Comparison of ENCODE assay signal across 1 mouse cellular context in the genomic region with DNA sequence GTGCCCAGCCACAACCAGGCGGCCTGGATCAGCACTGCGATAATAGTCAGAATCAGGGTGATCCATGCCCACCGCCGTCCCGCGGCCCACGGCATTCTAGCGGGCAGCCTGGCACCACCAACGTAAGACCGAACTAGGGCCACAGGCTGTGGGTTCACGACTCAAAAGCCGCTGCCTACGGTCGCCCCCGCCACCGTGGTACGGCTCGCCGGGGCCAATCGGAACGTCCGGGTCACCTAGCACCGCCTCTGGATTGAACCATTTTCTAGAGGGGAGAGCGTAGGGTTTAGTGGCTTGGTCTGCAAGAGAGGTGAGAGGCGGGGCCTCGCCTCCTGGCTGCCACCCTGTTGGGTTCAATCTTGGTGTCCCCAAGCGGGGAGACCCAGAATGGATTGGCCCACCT.
TF ChIP-seq lines count a peak whose summit lies in the region.

No protein-coding gene starts in this region.

TF ChIP-seq in CH12.LX, 34 proteins besides CTCF, POLR2A, EP300 and RAD21:
- TF ChIP-seq UBTF (IDR thresholded peaks at IDR 0.05; ENCODE audit: low read depth, low read length) (no peak), GABPA (IDR thresholded peaks at IDR 0.05; ENCODE audit: insufficient replicate concordance, low read depth, low read length) (no peak), HCFC1 (IDR thresholded peaks at IDR 0.05; ENCODE audit: low read depth, low read length) (peak; percentile 64), NRF1 (IDR thresholded peaks at IDR 0.05; ENCODE audit: low read depth, low read length) (no peak), TCF12 (IDR thresholded peaks at IDR 0.05; ENCODE audit: low read depth, low read length) (peak; percentile 73), USF1 (IDR thresholded peaks at IDR 0.05; ENCODE audit: low read depth, low read length) (no peak), ZMIZ1 (IDR thresholded peaks at IDR 0.05; ENCODE audit: low read depth, low read length) (peak; percentile 59; the same call in 1 of the 2 replicates), USF2 (conservative IDR thresholded peaks at IDR 0.05; ENCODE audit: low read depth, low read length) (no peak), MAZ (IDR thresholded peaks at IDR 0.05; ENCODE audit: low read depth, low read length) (peak; percentile 77; the same call in 1 of the 2 replicates), POLR2AphosphoS2 (IDR thresholded peaks at IDR 0.05; ENCODE audit: low read depth, low read length) (peak; percentile 76; the same call in 1 of the 2 replicates), CHD1 (IDR thresholded peaks at IDR 0.05; ENCODE audit: low read depth, low read length) (peak; percentile 98), TBP (conservative IDR thresholded peaks at IDR 0.05; ENCODE audit: low read depth, low read length) (peak; percentile 83), MAFK (IDR thresholded peaks at IDR 0.05; ENCODE audit: insufficient replicate concordance, low read length) (no peak), MYC (IDR thresholded peaks at IDR 0.05; ENCODE audit: low read depth, low read length) (no peak), ZKSCAN1 (IDR thresholded peaks at IDR 0.05; ENCODE audit: borderline replicate concordance, low read depth, low read length) (no peak), BHLHE40 (IDR thresholded peaks at IDR 0.05; ENCODE audit: low read depth, low read length) (no peak), ETS1 (conservative IDR thresholded peaks at IDR 0.05; ENCODE audit: low read depth, low read length) (no peak), IRF4 (IDR thresholded peaks at IDR 0.05; ENCODE audit: low read depth, low read length) (no peak), KAT2A (IDR thresholded peaks at IDR 0.05; ENCODE audit: insufficient replicate concordance, low read length) (no peak), ZNF384 (IDR thresholded peaks at IDR 0.05; ENCODE audit: low read depth, low read length) (no peak), ZC3H11A (IDR thresholded peaks at IDR 0.05; ENCODE audit: low read depth, low read length) (no peak), MEF2A (IDR thresholded peaks at IDR 0.05; ENCODE audit: borderline replicate concordance, low read depth, low read length) (no peak), RCOR1 (conservative IDR thresholded peaks at IDR 0.05; ENCODE audit: low read depth, low read length) (no peak), JUN (IDR thresholded peaks at IDR 0.05; ENCODE audit: insufficient read depth, low read depth, low read length) (no peak), JUND (conservative IDR thresholded peaks at IDR 0.05; ENCODE audit: low read depth, low read length) (no peak), SMC3 (IDR thresholded peaks at IDR 0.05; ENCODE audit: low read depth, low read length) (no peak), E2F4 (IDR thresholded peaks at IDR 0.05; ENCODE audit: insufficient replicate concordance, low read depth, low read length) (no peak), MAX (IDR thresholded peaks at IDR 0.05; ENCODE audit: low read length) (no peak), PAX5 (IDR thresholded peaks at IDR 0.05; ENCODE audit: low read length) (no peak), MXI1 (IDR thresholded peaks at IDR 0.05; ENCODE audit: low read depth, low read length) (no peak), ELF1 (IDR thresholded peaks at IDR 0.05; ENCODE audit: low read depth, low read length) (peak; percentile 54), SIN3A (IDR thresholded peaks at IDR 0.05; ENCODE audit: low read length) (peak; percentile 37; the same call in 1 of the 2 replicates), NELFE (IDR thresholded peaks at IDR 0.05; ENCODE audit: low read depth, low read length) (peak; percentile 89), CHD2 (IDR thresholded peaks at IDR 0.05; ENCODE audit: low read length) (no peak; the same call in 1 of the 2 replicates)
